Mouse (Mus musculus): ENCODE measurements around the gene Irgq. TPM values are rescaled to one million over a fixed set of nuclear protein-coding genes. Genes with fewer than 3 reads are reported as not detected.
"Not testable (repeated sequence)": the region's sequence is repeated elsewhere in the genome, so short reads cannot be mapped to it uniquely, and the experiment has no call there.

The Irgq gene
- polyA plus RNA-seq, 1 experiment from 2014 or later: 7.3 TPM

DNA sequence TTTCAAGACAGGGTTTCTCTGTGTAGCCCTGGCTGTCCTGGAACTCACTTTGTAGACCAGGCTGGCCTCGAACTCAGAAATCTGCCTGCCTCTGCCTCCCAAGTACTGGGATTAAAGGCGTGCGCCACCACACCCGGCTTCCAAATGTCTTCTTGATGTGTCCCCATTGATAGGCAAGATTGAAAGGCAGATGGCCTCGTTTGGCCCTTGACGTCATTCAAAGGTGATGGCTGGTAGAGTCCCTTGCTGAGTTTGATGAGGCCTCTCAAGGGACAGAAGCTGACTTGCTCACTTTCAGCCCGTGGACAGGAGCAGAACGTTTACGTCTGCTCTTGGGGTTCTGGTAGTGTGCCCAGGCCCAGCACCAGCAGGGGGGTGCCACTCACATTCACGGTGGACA is 10.4 kb upstream of the Irgq start:
- H3K27me3 ChIP-seq (ENCODE audit: poor library complexity, severe bottlenecking); DNase-seq (ENCODE audit: extremely low spot score, low spot score); H3K4me1 ChIP-seq; H3K9me3 ChIP-seq; H3K27ac ChIP-seq; H3K4me3 ChIP-seq: not testable (repeated sequence)
- H3K36me3 ChIP-seq (replicated peaks): peaks cover 40% of the 10 kb centered on the region
- 91% methylated on average over 10 of the region's 10 CpGs for WGBS

DNA sequence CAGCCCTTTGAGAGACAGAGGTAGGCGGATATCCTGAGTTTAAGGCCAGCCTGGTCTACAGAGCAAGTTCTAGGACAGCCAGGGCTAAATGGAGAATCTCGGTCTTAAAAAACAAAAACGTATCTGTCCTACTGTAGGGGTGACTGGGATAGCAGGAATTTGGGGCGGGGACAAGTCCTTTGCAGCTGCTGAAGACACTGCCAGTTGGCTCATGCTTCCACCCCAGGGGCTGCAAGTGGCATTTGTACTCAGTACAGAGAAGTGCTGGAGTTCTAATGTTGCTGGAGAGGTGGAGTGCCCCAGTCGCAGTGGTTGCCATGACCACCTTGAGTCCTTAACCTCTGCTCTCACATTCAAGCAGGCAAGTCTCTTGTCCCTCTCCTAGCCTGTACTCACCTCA is 7.7 kb upstream of the Irgq start:
- WGBS: 71% methylated on average over 5 of the region's 5 CpGs
- Histone ChIP-seq H3K27ac (no peak overlapping the region), H3K36me3 (replicated peaks) (peaks cover 14% of the 10 kb centered on the region), H3K9me3 (no peaks in the 10 kb centered on the region; the same call in 1 of the 2 replicates), H3K4me3 (no peak overlapping the region), H3K4me1 (no peaks in the 10 kb centered on the region), H3K27me3 (ENCODE audit: poor library complexity, severe bottlenecking) (no peaks in the 10 kb centered on the region)
- no peak for DNase-seq (ENCODE audit: extremely low spot score, low spot score)

DNA sequence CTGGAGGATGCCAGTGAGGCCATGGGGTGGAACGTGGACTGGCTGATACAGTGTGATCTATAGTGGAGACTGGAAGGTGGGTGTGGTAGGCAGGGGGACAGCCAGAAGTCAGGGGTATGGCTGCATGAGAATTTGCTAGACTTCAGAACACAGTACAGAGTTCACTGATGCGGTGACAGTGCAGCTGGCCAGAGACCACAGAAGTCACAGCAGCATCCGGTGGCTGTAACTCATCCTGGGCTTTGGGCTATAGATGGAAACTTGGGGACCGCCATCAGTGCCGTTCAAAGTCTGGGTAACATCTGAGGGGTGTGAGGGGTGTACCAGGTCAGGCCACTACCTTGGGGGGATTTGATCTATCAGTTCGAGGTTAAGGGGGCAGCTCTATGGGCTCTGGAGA is 6.8 kb upstream of the Irgq start:
- WGBS: 89% methylated on average over 6 of the region's 6 CpGs
- H3K27ac ChIP-seq: no peak overlapping the region
- no peaks in the 10 kb centered on the region for H3K27me3 ChIP-seq (ENCODE audit: poor library complexity, severe bottlenecking)
- H3K4me3 ChIP-seq: no peak overlapping the region
- no peaks in the 10 kb centered on the region; the same call in 1 of the 2 replicates for H3K9me3 ChIP-seq
- DNase-seq (ENCODE audit: extremely low spot score, low spot score): no peak
- H3K36me3 ChIP-seq (replicated peaks): peaks cover 5% of the 10 kb centered on the region
- no peaks in the 10 kb centered on the region for H3K4me1 ChIP-seq

DNA sequence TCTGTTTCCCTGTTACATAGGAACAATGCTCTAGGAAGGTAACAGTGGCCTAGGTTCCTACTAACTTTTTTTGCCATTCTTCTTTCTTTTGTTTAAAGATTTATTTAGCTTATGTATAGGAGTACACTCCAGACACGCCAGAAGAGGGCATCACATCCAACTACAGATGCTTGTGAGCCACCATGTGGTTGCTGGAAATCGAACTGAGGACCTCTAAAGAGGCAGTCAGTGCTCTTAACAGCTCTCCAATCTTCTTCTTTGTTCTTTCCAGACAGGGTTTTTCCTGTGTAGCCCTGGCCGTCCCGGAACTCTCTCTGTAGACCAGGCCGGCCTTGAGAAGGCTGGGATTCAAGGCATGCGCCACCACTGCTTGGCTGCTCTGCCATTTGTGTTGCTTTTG is 5.5 kb upstream of the Irgq start:
- Histone ChIP-seq H3K27me3 (ENCODE audit: poor library complexity, severe bottlenecking) (no peaks in the 10 kb centered on the region), H3K36me3 (replicated peaks) (no peaks in the 10 kb centered on the region), H3K4me3 (no peak overlapping the region), H3K27ac (no peak overlapping the region), H3K9me3 (no peaks in the 10 kb centered on the region; the same call in 1 of the 2 replicates), H3K4me1 (peaks cover 9% of the 10 kb centered on the region)
- no peak for DNase-seq (ENCODE audit: extremely low spot score, low spot score)
- WGBS: 84% methylated on average over 6 of the region's 6 CpGs

DNA sequence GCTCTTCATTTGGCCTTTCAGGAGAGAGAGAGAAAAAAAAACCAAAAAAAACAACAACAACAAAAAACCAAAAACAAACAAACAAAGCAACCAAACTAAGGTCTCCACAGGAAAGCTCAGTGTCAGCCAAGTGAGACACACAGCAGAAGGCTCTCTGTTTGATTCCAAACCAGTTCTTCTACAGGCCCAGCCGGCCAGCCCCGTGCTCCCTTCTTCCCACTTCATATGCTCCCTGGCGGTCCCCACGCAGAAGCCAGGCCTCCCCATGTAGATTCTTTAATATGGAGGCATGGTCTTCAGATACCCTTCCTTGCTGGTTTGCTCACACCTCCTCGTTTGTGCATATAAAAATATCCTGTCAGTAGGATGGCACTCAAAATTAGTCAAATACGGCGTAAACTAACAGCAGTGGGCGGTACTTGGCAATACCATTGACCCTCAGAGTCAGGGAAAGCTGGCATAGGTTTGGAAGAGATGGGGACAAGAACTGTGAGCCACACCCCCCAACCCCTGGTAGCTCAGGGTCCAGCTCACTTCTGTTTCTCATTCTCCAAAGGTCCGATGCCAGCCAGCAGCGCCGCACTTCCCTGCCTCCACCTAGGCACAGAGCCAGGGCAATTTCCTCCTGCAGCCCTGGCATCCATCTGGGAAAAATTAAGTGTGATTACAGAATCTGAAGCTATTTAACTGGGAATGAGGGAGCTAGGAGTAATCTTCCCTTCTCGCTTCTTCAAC is 4.6 kb upstream of the Irgq start:
- 91% methylated on average over 12 of the region's 12 CpGs for WGBS
- H3K9me3 ChIP-seq: no peaks in the 10 kb centered on the region; the same call in 1 of the 2 replicates
- peaks cover 11% of the 10 kb centered on the region for H3K4me1 ChIP-seq
- DNase-seq (ENCODE audit: extremely low spot score, low spot score): no peak
- no peak overlapping the region for H3K27ac ChIP-seq
- H3K4me3 ChIP-seq: no peak overlapping the region
- H3K27me3 ChIP-seq (ENCODE audit: poor library complexity, severe bottlenecking): no peaks in the 10 kb centered on the region
- H3K36me3 ChIP-seq (replicated peaks): no peaks in the 10 kb centered on the region

DNA sequence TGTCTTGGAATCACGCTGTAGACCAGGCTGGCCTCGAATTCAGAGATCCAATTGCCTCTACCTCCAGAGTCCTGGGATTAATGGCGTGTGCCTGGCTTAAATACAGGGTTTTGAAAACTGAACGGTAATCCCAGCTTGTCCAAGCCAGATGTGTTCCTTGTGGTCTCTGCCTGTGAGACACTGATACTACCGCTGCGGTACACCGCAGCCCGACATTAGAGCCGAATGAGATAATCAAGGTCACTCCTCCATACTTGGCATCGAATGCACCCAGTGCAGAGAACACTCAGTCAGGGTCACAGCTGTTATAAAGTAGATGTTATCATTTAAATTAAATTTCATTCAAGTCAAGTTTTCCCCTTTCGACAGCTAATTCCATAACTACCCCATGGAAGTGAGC is 1.6 kb upstream of the Irgq start:
- Histone ChIP-seq H3K9me3 (no peaks in the 10 kb centered on the region; the same call in 1 of the 2 replicates), H3K27ac (no peak overlapping the region), H3K4me3 (no peak overlapping the region), H3K27me3 (ENCODE audit: poor library complexity, severe bottlenecking) (peaks cover 22% of the 10 kb centered on the region), H3K4me1 (peaks cover 36% of the 10 kb centered on the region), H3K36me3 (replicated peaks) (peaks cover 10% of the 10 kb centered on the region)
- 93% methylated on average over 11 of the region's 11 CpGs for WGBS
- no peak for DNase-seq (ENCODE audit: extremely low spot score, low spot score)

DNA sequence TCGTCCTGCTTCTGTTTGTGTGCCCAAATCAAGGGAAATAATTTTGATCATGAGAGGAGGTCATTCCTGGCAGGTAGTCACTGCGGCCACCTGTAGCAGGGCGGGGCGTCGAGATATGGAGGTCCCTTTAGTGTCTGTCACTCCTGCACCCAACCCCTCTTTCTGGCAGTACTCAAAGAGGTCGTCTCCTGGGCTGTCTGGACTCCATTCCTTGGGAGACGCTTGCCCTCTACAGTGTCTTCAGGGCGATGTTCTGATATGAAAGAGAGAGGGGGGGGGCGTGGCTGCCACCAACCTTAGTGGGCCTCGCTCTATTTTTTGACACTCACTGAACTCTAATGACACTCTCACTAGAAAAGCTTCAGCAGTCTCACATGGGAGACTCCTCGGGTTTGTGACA is 909 bp upstream of the Irgq start:
- H3K4me1 ChIP-seq: peaks cover 42% of the 10 kb centered on the region
- H3K27me3 ChIP-seq (ENCODE audit: poor library complexity, severe bottlenecking): peaks cover 29% of the 10 kb centered on the region
- no peaks in the 10 kb centered on the region; the same call in 1 of the 2 replicates for H3K9me3 ChIP-seq
- H3K36me3 ChIP-seq (replicated peaks): peaks cover 18% of the 10 kb centered on the region
- WGBS: 65% methylated on average over 11 of the region's 11 CpGs
- H3K4me3 ChIP-seq: peak overlapping the region; percentile 62
- H3K27ac ChIP-seq: peak overlapping the region; percentile 89
- no peak for DNase-seq (ENCODE audit: extremely low spot score, low spot score)

DNA sequence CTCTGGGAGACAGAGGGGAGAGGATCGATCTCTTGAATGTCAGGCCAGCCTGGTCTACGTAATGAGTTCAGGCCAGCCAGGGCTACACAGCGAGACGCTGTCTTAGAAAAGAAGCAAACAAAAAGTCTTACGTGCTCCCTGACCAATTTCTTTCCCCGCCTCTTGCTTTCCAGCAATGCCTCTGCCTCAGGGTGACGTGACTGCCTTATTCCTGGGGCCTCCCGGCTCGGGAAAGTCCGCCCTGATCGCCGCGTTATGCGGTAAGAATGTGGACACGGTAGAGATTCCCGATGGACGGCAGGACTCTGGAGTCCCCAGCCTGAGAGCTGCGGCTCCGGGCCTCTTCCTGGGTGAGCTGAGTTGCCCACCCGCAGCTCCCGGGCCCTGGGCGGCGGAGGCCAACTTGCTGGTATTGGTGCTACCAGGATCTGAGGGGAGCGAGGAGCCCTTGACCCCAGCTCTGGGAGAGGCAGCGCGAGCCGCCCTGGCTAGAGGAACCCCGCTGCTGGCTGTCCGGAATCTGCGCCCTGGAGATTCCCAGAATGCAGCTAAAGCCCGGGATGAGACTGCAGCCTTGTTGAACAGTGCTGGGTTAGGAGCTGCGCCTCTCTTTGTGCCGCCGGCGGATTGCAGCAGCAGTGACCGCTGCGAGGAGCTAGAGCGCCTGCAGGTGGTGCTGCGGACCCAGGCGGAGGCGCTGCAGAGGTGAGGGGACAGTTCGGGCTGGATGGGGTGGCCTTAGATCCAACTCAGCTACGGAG is 902 bp downstream of the Irgq start:
- peak overlapping the region; percentile 89 for H3K27ac ChIP-seq
- 2% methylated on average over 43 of the region's 43 CpGs for WGBS
- peak overlapping the region; percentile 62 for H3K4me3 ChIP-seq
- peak; percentile 79 for DNase-seq (ENCODE audit: extremely low spot score, low spot score)
- peaks cover 35% of the 10 kb centered on the region for H3K36me3 ChIP-seq (replicated peaks)
- H3K9me3 ChIP-seq: no peaks in the 10 kb centered on the region
- peaks cover 46% of the 10 kb centered on the region for H3K27me3 ChIP-seq (ENCODE audit: poor library complexity, severe bottlenecking)
- H3K4me1 ChIP-seq: peaks cover 42% of the 10 kb centered on the region

DNA sequence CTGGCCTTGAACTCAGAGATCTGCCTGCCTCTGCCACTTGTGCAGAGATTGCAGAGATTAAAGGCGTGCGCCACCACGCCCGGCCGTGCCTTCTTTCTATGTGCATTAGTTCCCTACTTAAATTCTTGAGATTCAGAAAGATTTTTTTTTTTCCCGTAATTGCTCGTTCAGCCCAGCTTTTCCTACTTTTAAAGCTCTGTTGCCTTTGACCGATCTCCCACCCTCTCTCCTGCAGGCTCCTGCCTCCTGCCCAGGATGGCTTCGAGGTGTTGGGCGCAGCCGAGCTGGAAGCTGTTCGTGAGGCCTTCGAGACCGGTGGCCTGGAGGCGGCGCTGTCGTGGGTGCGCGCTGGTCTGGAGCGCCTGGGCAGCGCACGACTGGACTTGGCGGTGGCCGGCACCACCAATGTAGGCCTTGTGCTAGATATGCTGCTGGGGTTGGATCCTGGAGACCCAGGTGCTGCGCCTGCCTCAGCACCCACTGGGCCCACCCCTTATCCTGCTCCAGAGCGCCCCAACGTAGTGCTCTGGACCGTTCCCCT is 2.6 kb downstream of the Irgq start:
- WGBS: 45% methylated on average over 28 of the region's 28 CpGs
- H3K36me3 ChIP-seq (replicated peaks): peaks cover 37% of the 10 kb centered on the region
- H3K27ac ChIP-seq: no peak overlapping the region
- H3K4me3 ChIP-seq: peak overlapping the region; percentile 31; the same call in 1 of the 2 replicates
- H3K27me3 ChIP-seq (ENCODE audit: poor library complexity, severe bottlenecking): peaks cover 46% of the 10 kb centered on the region
- H3K9me3 ChIP-seq: no peaks in the 10 kb centered on the region
- H3K4me1 ChIP-seq: peaks cover 42% of the 10 kb centered on the region
- DNase-seq (ENCODE audit: extremely low spot score, low spot score): no peak

DNA sequence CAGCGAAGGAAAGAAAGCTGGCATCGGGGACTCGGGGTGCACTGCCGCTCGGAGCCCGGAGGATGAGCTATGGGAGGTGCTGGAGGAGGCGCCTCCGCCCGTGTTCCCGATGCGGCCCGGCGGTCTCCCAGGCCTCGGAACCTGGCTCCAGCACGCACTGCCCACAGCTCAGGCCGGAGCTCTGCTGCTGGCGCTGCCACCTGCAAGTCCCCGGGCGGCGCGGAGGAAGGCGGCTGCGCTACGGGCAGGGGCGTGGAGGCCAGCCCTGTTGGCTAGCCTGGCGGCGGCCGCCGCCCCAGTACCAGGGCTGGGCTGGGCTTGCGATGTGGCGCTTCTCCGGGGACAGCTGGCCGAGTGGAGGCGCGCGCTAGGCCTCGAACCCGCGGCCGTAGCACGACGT is 3.3 kb downstream of the Irgq start:
- H3K4me3 ChIP-seq: peak overlapping the region; percentile 31
- H3K9me3 ChIP-seq: no peaks in the 10 kb centered on the region; the same call in 1 of the 2 replicates
- DNase-seq (ENCODE audit: extremely low spot score, low spot score): no peak
- no peak overlapping the region for H3K27ac ChIP-seq
- peaks cover 46% of the 10 kb centered on the region for H3K27me3 ChIP-seq (ENCODE audit: poor library complexity, severe bottlenecking)
- peaks cover 37% of the 10 kb centered on the region for H3K36me3 ChIP-seq (replicated peaks)
- WGBS: 9% methylated on average over 42 of the region's 42 CpGs
- peaks cover 42% of the 10 kb centered on the region for H3K4me1 ChIP-seq

DNA sequence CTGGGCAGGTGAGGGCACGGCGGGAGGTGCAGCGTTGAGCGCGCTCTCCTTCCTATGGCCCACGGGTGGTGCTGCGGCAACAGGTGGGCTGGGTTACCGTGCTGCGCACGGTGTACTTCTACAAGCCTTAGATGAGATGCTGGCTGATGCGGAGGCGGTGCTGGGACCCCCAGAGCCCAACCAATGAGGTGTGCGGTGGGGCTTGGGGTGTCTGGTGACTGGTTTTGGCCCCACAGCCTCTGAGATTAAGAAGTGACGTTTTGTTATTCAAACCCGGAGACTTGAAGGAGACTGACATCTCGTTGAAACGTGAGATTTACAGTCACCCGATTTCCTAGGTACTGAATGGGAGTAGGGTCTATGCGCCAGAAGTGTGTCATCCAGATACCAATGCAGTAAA is 3.8 kb downstream of the Irgq start:
- Histone ChIP-seq H3K27ac (no peak overlapping the region), H3K27me3 (ENCODE audit: poor library complexity, severe bottlenecking) (peaks cover 46% of the 10 kb centered on the region), H3K9me3 (no peaks in the 10 kb centered on the region; the same call in 1 of the 2 replicates), H3K36me3 (replicated peaks) (peaks cover 37% of the 10 kb centered on the region), H3K4me1 (peaks cover 40% of the 10 kb centered on the region), H3K4me3 (peak overlapping the region; percentile 31)
- DNase-seq (ENCODE audit: extremely low spot score, low spot score): no peak
- WGBS: 19% methylated on average over 19 of the region's 19 CpGs

DNA sequence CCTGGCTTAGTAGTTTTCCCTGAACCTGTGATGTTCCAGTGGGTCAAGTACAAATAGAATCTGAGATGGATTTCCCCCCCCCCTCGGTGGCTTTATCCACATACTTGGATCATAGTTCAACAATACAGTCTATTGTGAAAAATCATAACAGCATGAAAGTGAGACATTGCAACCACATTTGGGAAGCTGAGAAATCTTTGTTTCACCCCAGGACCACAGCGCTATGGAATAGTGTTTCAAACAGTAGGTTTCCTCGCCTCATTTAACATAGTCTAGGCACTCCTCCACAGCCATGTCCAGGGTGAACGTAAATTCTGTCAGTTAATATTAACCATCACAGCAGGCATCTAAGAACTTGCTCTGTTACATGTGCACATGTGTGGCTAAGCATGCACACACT is 6.6 kb downstream of the Irgq start:
- Histone ChIP-seq H3K4me3 (no peak overlapping the region), H3K27ac (no peak overlapping the region), H3K4me1 (peaks cover 19% of the 10 kb centered on the region), H3K36me3 (replicated peaks) (peaks cover 37% of the 10 kb centered on the region), H3K27me3 (ENCODE audit: poor library complexity, severe bottlenecking) (peaks cover 42% of the 10 kb centered on the region), H3K9me3 (no peaks in the 10 kb centered on the region; the same call in 1 of the 2 replicates)
- no peak for DNase-seq (ENCODE audit: extremely low spot score, low spot score)
- WGBS: 85% methylated on average over 4 of the region's 4 CpGs

DNA sequence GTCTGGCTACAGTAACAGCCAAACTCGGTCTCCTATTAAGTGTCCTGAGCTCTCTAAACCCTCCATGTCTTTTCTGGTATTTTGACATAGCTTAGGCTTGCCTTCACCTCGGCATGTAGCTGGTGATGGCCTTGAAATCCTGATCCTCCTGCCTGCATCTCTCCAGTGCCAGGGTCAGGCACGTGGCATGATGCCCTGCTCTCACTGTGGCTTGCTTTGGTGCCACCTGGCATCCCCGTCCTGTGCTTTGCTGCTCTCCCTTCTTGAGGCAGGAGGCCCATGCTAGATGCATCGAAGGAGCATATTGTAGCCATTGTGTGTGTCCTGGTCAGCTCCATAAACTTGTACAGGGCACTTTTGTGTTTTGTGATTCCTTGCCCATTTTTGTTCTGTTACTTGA is 7.1 kb downstream of the Irgq start:
- no peak for DNase-seq (ENCODE audit: extremely low spot score, low spot score)
- 89% methylated on average over 5 of the region's 5 CpGs for WGBS
- Histone ChIP-seq H3K9me3 (no peaks in the 10 kb centered on the region; the same call in 1 of the 2 replicates), H3K4me3 (no peak overlapping the region), H3K27me3 (ENCODE audit: poor library complexity, severe bottlenecking) (peaks cover 37% of the 10 kb centered on the region), H3K4me1 (peaks cover 15% of the 10 kb centered on the region), H3K36me3 (replicated peaks) (peaks cover 37% of the 10 kb centered on the region), H3K27ac (no peak overlapping the region)

All from forebrain, embryonic 10.5 days (tissue).